In genomic region chr15:82146770-82147610, GRCm38 (mm10) we compare ENCODE assay signal across 8 mouse cellular contexts. TPM values are rescaled to one million over a fixed set of nuclear protein-coding genes. Genes with fewer than 3 reads are reported as not detected.
A peak's percentile ranks its signal among the peaks of the same experiment; 100 is the strongest.
DNase-seq lines count a peak whose midpoint lies in the region; ATAC-seq lines count a peak whose summit lies in the region.

Srebf2 (plus strand) TSS chr15:82147181.

- intact Hi-C loops in gastrocnemius, postnatal 14 days (cut with DNase I; ENCODE audit: low total_unique reads) = no loop called here
- intact Hi-C loops in left cerebral cortex, postnatal 10 days (cut with DNase I) = no loop called here

- ATAC-seq in inflammation-experienced regulatory T-cells, adult 6 months = peak; percentile 96
- peak; percentile 93 for ATAC-seq in megakaryocyte-erythroid progenitor cell, adult 5-6 weeks (replicated peaks; ENCODE audit: low FRiP score, low TSS enrichment, poor library complexity, severe bottlenecking)

- DNase-seq in adrenal gland, adult (ENCODE audit: inconsistent age in 2 of 2, low spot score in 1 of 2) = peak; percentile 100
- DNase-seq in embryo, embryonic 10.5 days (ENCODE audit: low spot score) = peak; percentile 100
- DNase-seq in gastrocnemius, postnatal 14 days = peak; percentile 99
- peak; percentile 99 for DNase-seq in left cerebral cortex, postnatal 10 days (ENCODE audit: extremely low spot score in 1 of 2, low spot score in 2 of 2)
- DNase-seq in right cerebral cortex, postnatal 25 days = peak; percentile 99
- peak; percentile 98 to 99 for DNase-seq in urinary bladder, postnatal 4 days (ENCODE audit: low spot score in 2 of 2)

RNA-seq across cellular contexts. Expression of gene Srebf2, which starts in this region (rescaled TPM):
- 10 to 100 TPM; 13.7 to 22.9 TPM for total RNA-seq in gastrocnemius, postnatal 14 days (2021)
- 10 to 100 TPM; 28.4 to 42.6 (median 35.6) TPM for polyA plus RNA-seq in inflammation-experienced regulatory T-cells, adult 6 months (2017; shearing (Covaris generic))
- total RNA-seq in left cerebral cortex, postnatal 10 days (2021) = 100 to 1,000 TPM; 202 to 204 TPM
- 41.0 and 43.3 TPM in 2 replicates for total RNA-seq in megakaryocyte-erythroid progenitor cell, adult 5-6 weeks (2014; fragmentation: Nextera tagmentation)
- total RNA-seq in megakaryocyte-erythroid progenitor cell, adult 5-6 weeks (2017) = 24.7 and 26.0 TPM in 2 replicates

Comparison
In these comparisons a context has a peak if more than half of its experiments do, and no peak if none do; other contexts are left out.
1. Peak in every context shown above with its lines: DNase-seq and ATAC-seq.
2. RNA of gene Srebf2 (total RNA-seq): 202 to 204 TPM in left cerebral cortex, postnatal 10 days; 24.7 to 43.3 TPM in megakaryocyte-erythroid progenitor cell, adult 5-6 weeks and 13.7 to 22.9 TPM in gastrocnemius, postnatal 14 days; every median in the first group is over 4 times any median in the second.